Mouse (Mus musculus) gastrocnemius, postnatal 10 days (tissue): ENCODE measurements around the gene Rccd1. TPM values are rescaled to one million over a fixed set of nuclear protein-coding genes. Genes with fewer than 3 reads are reported as not detected.

Source experiments
- DNase-seq: peaks from one replicate; pipeline ENCODE4 v3.0.0; 2021; ENCODE audit warnings: mixed read lengths
- total RNA-seq, 2 experiments: library from RNA; stranded (reverse); gene quantifications; 2 replicates each; pipeline ENCODE4 v1.2.3; 2021

Gene Rccd1
- total RNA-seq, 2 experiments from 2014 or later, result 6.6 to 11.3 TPM

GRCm38 (mm10) chr7:80260625-80261371 lies 63.5 kb downstream of the Rccd1 start, which contains the start of gene Ngrn:
TSS of gene Ngrn (plus strand) at chr7:80261215.
- DNase-seq, result peak; percentile 81

GRCm38 (mm10) chr7:80257706-80258105 lies 66.5 kb downstream of the Rccd1 start:
- no peak for DNase-seq

GRCm38 (mm10) chr7:80255981-80256380 lies 68.3 kb downstream of the Rccd1 start:
- no peak for DNase-seq

- DNase-seq, result no peak
Observed at GRCm38 (mm10) chr7:80252886-80253285, 71.4 kb downstream of the Rccd1 start.

- DNase-seq, result no peak
Observed at GRCm38 (mm10) chr7:80252437-80252836, 71.8 kb downstream of the Rccd1 start.

GRCm38 (mm10) chr7:80246859-80247258 lies 77.4 kb downstream of the Rccd1 start:
- no peak for DNase-seq

GRCm38 (mm10) chr7:80246148-80246721 lies 78.0 kb downstream of the Rccd1 start, which contains the start of gene Ttll13:
TSS of gene Ttll13 (plus strand) at chr7:80246376.
- peak; percentile 96 for DNase-seq

GRCm38 (mm10) chr7:80244851-80245250 lies 79.4 kb downstream of the Rccd1 start:
- DNase-seq, result no peak

Other genes with a start within 250 kb of the Rccd1 start
- gene Idh2, start 209.1 kb downstream of the Rccd1 start, total RNA-seq, result 100 to 1,000 TPM; 244 to 271 TPM
- gene Sema4b, start 137.6 kb downstream of the Rccd1 start, total RNA-seq, result 1 to 10 TPM; 2.9 to 4.2 TPM
- gene Cib1, start 91.6 kb downstream of the Rccd1 start, total RNA-seq, result 10 to 100 TPM; 10.7 to 12.5 TPM
- 1 to 10 TPM; 1.8 to 2.1 TPM for gene Gdpgp1, start 91.6 kb downstream of the Rccd1 start, total RNA-seq
- gene Ttll13, start 78.1 kb downstream of the Rccd1 start, total RNA-seq, result under 1 TPM; 0.14 to 0.20 TPM
- 10 to 100 TPM; 20.2 to 20.3 TPM for gene Ngrn, start 63.2 kb downstream of the Rccd1 start, total RNA-seq
- gene Vps33b, start 54.8 kb downstream of the Rccd1 start, total RNA-seq, result 1 to 10 TPM; 5.7 to 6.3 TPM
- 10 to 100 TPM; 18.4 to 23.2 TPM for gene Prc1, start 30.0 kb downstream of the Rccd1 start, total RNA-seq
- gene Unc45a, start 16.6 kb upstream of the Rccd1 start, total RNA-seq, result 10 to 100 TPM; 11.8 to 16.4 TPM
- 10 to 100 TPM; 39.9 to 45.0 TPM for gene Hddc3, start 18.6 kb upstream of the Rccd1 start, total RNA-seq
- gene Man2a2, start 46.9 kb upstream of the Rccd1 start, total RNA-seq, result 10 to 100 TPM; 92.2 to 97.2 TPM
- 10 to 100 TPM in 1 of 2 experiments, 1 to 10 TPM in 1; 9.4 to 12.1 TPM for gene Fes, start 63.5 kb upstream of the Rccd1 start, total RNA-seq
- gene Furin, start 81.0 kb upstream of the Rccd1 start, total RNA-seq, result 10 to 100 TPM; 63.1 to 68.1 TPM
- 1 to 10 TPM; 5.4 to 6.3 TPM for gene Blm, start 210.7 kb upstream of the Rccd1 start, total RNA-seq